Mouse (Mus musculus) embryonic facial prominence, embryonic 11.5 days (tissue): Measurements from ENCODE around the gene Atxn2l. TPM values are rescaled to one million over a fixed set of nuclear protein-coding genes. Genes with fewer than 3 reads are reported as not detected.

Experiments
- ATAC-seq: fragments of 200-750 bp; cut with Nextera tagmentation; replicated peaks from 2 replicates; pipeline ENCODE4 v1.8.0; 2017; ENCODE audit warnings: low read depth; ENCODE audit not compliant: insufficient number of reproducible peaks, low FRiP score, low TSS enrichment
- DNase-seq: peaks from one replicate; pipeline ENCODE4 v3.0.0-alpha.2; 2015; ENCODE audit warnings: low spot score
- H3K27ac ChIP-seq: fragments of 300-500 bp; sonication (generic); replicated peaks from 2 replicates; pipeline ENCODE4 v1.5.1; 2014; ENCODE audit warnings: mild to moderate bottlenecking, low read depth, low read length, control low read depth
- H3K27me3 ChIP-seq: fragments of 300-500 bp; sonication (generic); 2 replicates; pipeline ENCODE4 v1.6.1; 2014; ENCODE audit warnings: mild to moderate bottlenecking, low read length, moderate library complexity, mixed read lengths; ENCODE audit not compliant: control insufficient read depth, insufficient read depth
- H3K36me3 ChIP-seq: fragments of 300-500 bp; sonication (generic); replicated peaks from 2 replicates; pipeline ENCODE4 v1.6.1; 2014; ENCODE audit warnings: low read depth, mild to moderate bottlenecking, low read length, moderate library complexity, mixed read lengths; ENCODE audit not compliant: control insufficient read depth, insufficient read depth
- H3K4me1 ChIP-seq: fragments of 300-500 bp; sonication (generic); 2 replicates; pipeline ENCODE4 v1.6.1; 2014; ENCODE audit warnings: low read length, mixed read lengths; ENCODE audit not compliant: control insufficient read depth, insufficient read depth
- H3K4me2 ChIP-seq: fragments of 300-500 bp; sonication (generic); 2 replicates; pipeline ENCODE4 v1.6.1; 2014; ENCODE audit warnings: low read depth, mild to moderate bottlenecking, control low read depth, low read length, moderate library complexity
- H3K4me3 ChIP-seq: fragments of 300-500 bp; sonication (generic); 2 replicates; pipeline ENCODE4 v1.5.1; 2014; ENCODE audit warnings: low read depth, low read length, control low read depth
- H3K9ac ChIP-seq: fragments of 300-500 bp; sonication (generic); replicated peaks from 2 replicates; pipeline ENCODE4 v1.6.1; 2014; ENCODE audit warnings: mild to moderate bottlenecking, control low read depth, low read length
- H3K9me3 ChIP-seq: fragments of 300-500 bp; sonication (generic); replicated peaks from 2 replicates; pipeline ENCODE4 v1.6.1; 2016; ENCODE audit warnings: mild to moderate bottlenecking, low read length, inconsistent platforms, mixed read lengths; ENCODE audit not compliant: control insufficient read depth
- WGBS: fragments of 180-500 bp; shearing (Covaris S2); extraction: QIAGEN DNeasy Blood & Tissue Kit; methylation state at CpG from one replicate; pipeline ENCODE4 v1.1.7; 2014; 5-methylcytosine and 5-hydroxymethylcytosine counted together
- polyA plus RNA-seq: library from polyadenylated mRNA; unstranded; fragments of >200 nt; fragmentation: Nextera tagmentation; extraction: Ambion mirVana; gene quantifications from 2 replicates; pipeline ENCODE4 v1.2.1, GENCODE M21; 2014

The Atxn2l gene
- polyA plus RNA-seq, 1 experiment from 2014 or later: 46.2 TPM

DNA sequence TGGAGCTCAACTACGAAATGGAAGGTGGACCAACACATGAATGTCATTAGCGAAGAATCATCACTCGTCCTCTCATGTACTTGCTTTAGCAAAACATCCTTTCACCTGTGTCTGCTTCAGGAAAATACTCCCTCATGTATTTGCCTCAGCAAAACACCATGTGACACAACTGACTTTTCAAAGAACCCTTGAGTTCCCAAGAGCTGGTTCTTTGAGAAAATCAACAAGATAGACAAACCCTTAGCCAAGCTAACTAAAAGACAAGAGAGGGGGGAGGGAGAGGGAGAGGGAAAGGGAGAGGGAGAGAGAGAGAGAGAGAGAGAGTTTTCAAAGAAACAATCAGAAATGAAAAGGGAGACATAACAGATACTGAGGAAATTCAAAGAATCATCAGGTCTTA lies 20.1 kb upstream of the Atxn2l start:
- no peaks in the 10 kb centered on the region for H3K27me3 ChIP-seq

DNA sequence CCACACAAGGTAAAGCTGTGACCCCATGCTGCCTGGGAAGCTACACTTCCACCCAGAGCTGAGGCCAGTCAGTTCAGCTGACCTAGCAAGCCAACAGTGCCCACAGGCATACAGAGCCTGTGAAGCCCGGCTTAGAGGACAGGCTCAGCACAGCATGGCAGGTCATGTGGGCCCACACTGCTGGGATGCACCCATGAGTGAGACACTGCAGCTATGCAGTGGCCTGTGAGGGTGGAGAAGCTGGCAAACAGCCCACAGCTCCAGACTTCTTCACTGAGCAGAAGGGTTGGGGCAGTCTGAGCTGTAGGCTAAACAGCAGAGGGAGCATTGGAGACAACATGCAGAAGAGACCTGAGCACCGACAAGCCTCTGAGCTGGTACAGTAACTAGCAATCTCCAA lies 16.3 kb upstream of the Atxn2l start:
- Histone ChIP-seq H3K4me1 (no peaks in the 10 kb centered on the region), H3K27ac (no peak overlapping the region), H3K36me3 (no peaks in the 10 kb centered on the region), H3K9ac (no peak overlapping the region), H3K4me2 (no peak overlapping the region), H3K9me3 (no peaks in the 10 kb centered on the region), H3K27me3 (no peaks in the 10 kb centered on the region), H3K4me3 (no peak overlapping the region)
- 61% methylated on average over 2 of the region's 2 CpGs for WGBS
- DNase-seq: no peak
- ATAC-seq: no peak

More for the DNA sequence above, 20.1 kb upstream of the Atxn2l start:
- no peak overlapping the region for H3K4me3 ChIP-seq
- H3K9ac ChIP-seq: no peak overlapping the region
- no peaks in the 10 kb centered on the region for H3K36me3 ChIP-seq
- H3K4me2 ChIP-seq: no peak overlapping the region
- ATAC-seq (no peak), DNase-seq (no peak)
- H3K27ac ChIP-seq: no peak overlapping the region
- no peaks in the 10 kb centered on the region for H3K4me1 ChIP-seq
- H3K9me3 ChIP-seq: no peaks in the 10 kb centered on the region
- WGBS: 74% methylated on average over 3 of the region's 3 CpGs

DNA sequence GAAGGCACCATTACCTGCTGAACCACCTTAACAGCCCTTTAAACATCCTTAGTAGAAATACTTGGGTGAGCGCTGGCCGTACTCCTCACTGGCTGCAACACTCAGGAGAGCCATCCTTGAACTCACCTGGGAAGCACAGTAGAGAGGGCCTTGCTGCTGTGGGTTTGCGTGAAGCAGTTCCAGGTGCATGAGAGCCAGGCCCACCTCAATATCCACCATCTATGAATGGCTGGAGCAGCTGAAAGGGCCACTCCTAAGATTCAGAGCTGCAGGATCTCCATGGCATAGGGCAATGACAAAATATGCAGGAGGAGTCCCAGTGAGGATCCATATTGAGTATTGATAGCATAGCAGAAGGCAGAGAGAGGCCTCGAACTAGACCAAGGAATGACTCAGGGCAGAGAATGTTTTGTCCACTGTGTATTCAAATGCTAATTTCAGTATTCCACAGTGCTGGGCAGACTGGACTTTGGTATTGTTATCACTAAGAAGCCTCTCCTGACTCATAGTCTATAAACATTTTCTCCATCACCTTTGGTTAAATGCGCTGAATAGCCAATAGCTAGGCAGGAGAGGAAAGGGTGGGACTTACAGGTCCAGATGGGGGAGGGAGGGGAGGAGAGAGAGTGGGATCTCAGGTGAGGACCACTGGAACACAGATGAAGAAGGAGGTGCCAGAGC lies 15.2 kb upstream of the Atxn2l start:
- no peak for DNase-seq
- Histone ChIP-seq H3K9me3 (no peaks in the 10 kb centered on the region), H3K4me2 (no peak overlapping the region), H3K36me3 (no peaks in the 10 kb centered on the region), H3K4me3 (no peak overlapping the region), H3K27me3 (no peaks in the 10 kb centered on the region), H3K4me1 (no peaks in the 10 kb centered on the region), H3K9ac (no peak overlapping the region), H3K27ac (no peak overlapping the region)
- WGBS: 85% methylated on average over 5 of the region's 5 CpGs
- ATAC-seq: no peak

DNA sequence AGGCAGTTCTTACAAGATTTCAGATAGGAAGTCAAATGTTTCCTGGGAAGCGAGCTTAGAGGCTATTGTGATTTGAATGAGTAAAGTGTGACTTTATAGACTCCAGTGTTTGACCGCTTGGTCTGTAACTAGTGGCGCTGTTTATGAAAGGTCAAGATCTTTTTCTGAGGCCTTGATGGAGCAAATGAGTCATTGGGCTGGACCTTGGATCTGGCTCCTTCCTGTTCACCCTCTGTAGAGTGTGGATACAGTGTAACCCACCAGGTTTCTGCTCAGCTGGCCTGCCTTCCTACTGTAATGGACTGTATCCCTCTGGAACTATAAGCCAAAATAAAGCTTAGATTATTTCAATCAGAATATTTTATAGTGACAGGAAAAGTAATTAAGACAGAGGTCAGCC lies 8.1 kb upstream of the Atxn2l start:
- H3K9me3 ChIP-seq: no peaks in the 10 kb centered on the region
- H3K4me1 ChIP-seq: no peaks in the 10 kb centered on the region
- H3K4me2 ChIP-seq: no peak overlapping the region
- WGBS: 79% methylated on average over 3 of the region's 3 CpGs
- DNase-seq (no peak), ATAC-seq (no peak)
- H3K36me3 ChIP-seq: no peaks in the 10 kb centered on the region
- H3K9ac ChIP-seq: no peak overlapping the region
- H3K27ac ChIP-seq: no peak overlapping the region
- no peak overlapping the region for H3K4me3 ChIP-seq
- H3K27me3 ChIP-seq: no peaks in the 10 kb centered on the region

DNA sequence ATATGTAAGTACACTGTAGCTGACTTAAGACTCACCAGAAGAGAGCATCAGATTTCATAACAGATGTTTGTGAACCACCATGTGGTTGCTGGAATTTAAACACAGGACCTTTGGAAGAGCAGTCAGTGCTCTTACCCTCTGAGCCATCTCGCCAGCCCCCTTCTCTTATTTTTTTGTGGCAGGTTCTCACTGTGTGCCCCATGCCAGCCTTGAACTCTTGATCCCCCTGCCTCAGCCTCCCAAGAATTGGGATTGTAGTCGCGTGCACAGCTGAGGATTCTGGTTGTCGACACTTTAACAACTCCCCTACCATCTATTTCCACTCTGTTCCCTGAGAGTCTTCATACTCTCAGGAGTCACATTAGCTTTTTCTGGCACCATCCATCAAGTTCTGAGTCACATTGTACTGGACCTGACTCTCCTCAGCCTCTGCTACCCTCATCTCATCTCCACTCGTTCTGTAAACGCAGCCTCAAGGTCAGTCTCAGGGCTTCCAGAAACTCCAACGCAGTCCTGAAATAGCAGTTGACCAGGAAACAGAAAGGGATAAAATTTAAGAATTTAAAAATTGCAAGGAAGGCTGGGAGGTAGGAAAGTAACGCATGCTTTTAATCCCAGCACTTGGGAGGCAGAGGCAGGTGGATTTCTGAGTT lies 4.0 kb upstream of the Atxn2l start:
- no peaks in the 10 kb centered on the region for H3K36me3 ChIP-seq
- ATAC-seq: no peak

DNA sequence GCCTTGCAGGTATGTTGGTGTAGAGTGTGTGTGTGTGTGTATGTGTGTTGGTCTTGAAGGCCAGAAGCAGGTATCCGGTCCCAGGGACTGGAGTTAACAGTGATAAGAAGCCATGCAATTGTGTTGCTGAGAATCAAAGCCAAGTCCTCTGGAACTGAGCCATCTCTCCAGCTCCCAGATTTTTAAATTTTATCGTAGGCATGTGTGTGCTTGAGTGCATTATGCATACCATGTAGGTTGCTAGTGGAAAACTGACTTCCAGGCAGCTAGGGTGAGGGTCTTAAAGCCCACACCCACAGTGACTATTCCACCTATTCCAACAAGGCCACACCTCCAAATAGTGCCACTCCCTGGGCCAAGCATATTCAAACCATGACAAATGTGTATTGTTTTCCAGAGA lies 1.7 kb upstream of the Atxn2l start:
- Histone ChIP-seq H3K9ac (no peak overlapping the region), H3K4me1 (no peaks in the 10 kb centered on the region), H3K36me3 (peaks cover 9% of the 10 kb centered on the region), H3K27me3 (no peaks in the 10 kb centered on the region), H3K9me3 (no peaks in the 10 kb centered on the region), H3K4me3 (no peak overlapping the region), H3K27ac (no peak overlapping the region), H3K4me2 (no peak overlapping the region)
- no peak for ATAC-seq
- WGBS: 98% methylated on average over 2 of the region's 2 CpGs
- DNase-seq: no peak

More for the DNA sequence above, 4.0 kb upstream of the Atxn2l start:
- H3K27ac ChIP-seq: no peak overlapping the region
- H3K4me3 ChIP-seq: no peak overlapping the region
- H3K4me2 ChIP-seq: no peak overlapping the region
- no peaks in the 10 kb centered on the region for H3K9me3 ChIP-seq
- DNase-seq: no peak
- WGBS: 87% methylated on average over 8 of the region's 8 CpGs
- H3K27me3 ChIP-seq: no peaks in the 10 kb centered on the region
- no peaks in the 10 kb centered on the region for H3K4me1 ChIP-seq
- no peak overlapping the region for H3K9ac ChIP-seq

DNA sequence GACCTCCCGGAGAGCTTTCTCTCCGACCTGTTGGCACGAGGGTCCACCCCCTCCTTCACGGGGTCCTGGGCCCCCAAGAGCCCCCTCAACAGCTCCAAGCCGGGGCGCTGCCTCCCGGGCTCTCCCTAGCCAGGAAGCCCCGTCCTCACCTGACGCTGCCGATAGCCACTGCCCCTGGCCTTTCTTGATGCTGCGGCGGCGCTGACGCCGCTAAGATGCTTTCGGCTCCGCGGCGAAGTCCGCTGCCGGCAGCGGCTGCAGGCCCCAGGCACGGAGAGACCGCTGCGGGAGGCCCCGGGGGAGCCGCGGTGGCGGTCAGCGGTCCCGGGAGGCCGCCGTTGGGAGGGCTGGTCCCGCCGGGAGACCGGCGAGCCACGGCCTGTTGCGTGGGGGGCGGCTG lies 486 bp downstream of the Atxn2l start:
- H3K4me1 ChIP-seq: no peaks in the 10 kb centered on the region
- peak overlapping the region; percentile 50 for H3K4me2 ChIP-seq
- no peak for DNase-seq
- ATAC-seq: no peak; the same call in 1 of the 2 replicates
- H3K9ac ChIP-seq: peak overlapping the region; percentile 100
- WGBS: under 1% methylated on average over 39 of the region's 40 CpGs
- no peaks in the 10 kb centered on the region for H3K27me3 ChIP-seq
- no peaks in the 10 kb centered on the region for H3K9me3 ChIP-seq
- peak overlapping the region; percentile 100 for H3K4me3 ChIP-seq
- H3K27ac ChIP-seq: peak overlapping the region; percentile 99
- peaks cover 17% of the 10 kb centered on the region for H3K36me3 ChIP-seq

DNA sequence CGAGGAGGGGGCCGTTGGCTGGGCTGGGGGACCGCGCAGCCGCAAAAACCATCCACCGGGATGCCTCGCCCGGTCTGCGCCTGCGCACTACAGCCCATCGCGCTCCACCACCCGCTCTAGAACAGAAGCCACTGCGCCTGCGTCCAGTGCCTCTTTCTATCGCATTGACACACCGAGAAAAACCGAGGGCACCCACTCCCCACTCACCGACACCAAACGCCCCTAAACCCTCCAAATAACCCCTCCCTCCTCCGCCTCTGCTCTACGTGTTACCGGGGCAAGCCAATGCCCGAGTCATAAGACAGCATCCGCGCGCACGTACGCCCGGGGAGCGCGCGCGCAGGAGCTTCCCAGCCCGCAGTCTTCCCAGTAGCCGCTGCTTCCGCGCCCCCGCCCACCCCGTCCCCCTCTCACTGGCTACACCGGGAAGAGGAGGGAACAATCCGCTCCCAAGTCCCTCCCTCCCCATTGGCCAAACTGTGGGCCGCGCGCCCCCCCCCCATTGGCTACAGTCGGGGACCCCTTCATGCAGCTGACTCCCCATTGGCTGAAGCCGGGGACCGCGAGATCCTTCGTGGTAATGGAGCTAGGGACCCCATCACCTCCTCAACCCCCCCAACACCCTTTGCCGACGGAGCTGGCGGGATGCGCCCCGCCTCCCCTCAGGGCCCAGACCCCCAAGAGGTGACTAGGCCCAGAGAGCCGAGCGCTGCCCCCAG lies 1.1 kb downstream of the Atxn2l start:
- ATAC-seq: peak; percentile 88
- DNase-seq: peak; percentile 96
- Histone ChIP-seq H3K27ac (peak overlapping the region; percentile 99), H3K4me1 (no peaks in the 10 kb centered on the region), H3K9ac (peak overlapping the region; percentile 100), H3K36me3 (peaks cover 17% of the 10 kb centered on the region), H3K27me3 (no peaks in the 10 kb centered on the region), H3K9me3 (no peaks in the 10 kb centered on the region), H3K4me3 (peak overlapping the region; percentile 100), H3K4me2 (peak overlapping the region; percentile 60)
- under 1% methylated on average over 53 of the region's 57 CpGs for WGBS
